Mouse (Mus musculus) lung, adult 2 months (tissue): ENCODE measurements around the gene Thra. TPM values are rescaled to one million over a fixed set of nuclear protein-coding genes. Genes with fewer than 3 reads are reported as not detected.

Experiments used
- DNase-seq: peaks from one replicate; pipeline ENCODE4 v3.0.0; 2022
- H3K4me1 ChIP-seq: fragments of 200-500 bp; 2 replicates; pipeline ENCODE4 v1.6.1; 2011; ENCODE audit warnings: low read length; ENCODE audit not compliant: control insufficient read depth, insufficient read depth
- H3K4me3 ChIP-seq: fragments of 200-500 bp; replicated peaks from 2 replicates; pipeline ENCODE3; 2011; ENCODE audit warnings: low read depth, mild to moderate bottlenecking, control low read depth, low read length; ENCODE audit errors: extremely low read depth
- CTCF ChIP-seq: fragments of 200-500 bp; IDR thresholded peaks from 2 replicates; pipeline ENCODE4 v1.5.1; 2011; ENCODE audit warnings: mild to moderate bottlenecking, low read length, control low read depth; ENCODE audit not compliant: insufficient read depth
- POLR2A ChIP-seq: fragments of 200-500 bp; IDR thresholded peaks from 2 replicates; pipeline ENCODE4 v1.6.1; 2011; ENCODE audit warnings: low read depth, mild to moderate bottlenecking, control low read depth, low read length, borderline replicate concordance; ENCODE audit errors: extremely low read depth
- WGBS: fragments of 180-500 bp; shearing (Covaris S2); methylation state at CpG from one replicate; pipeline ENCODE4 v1.1.7; 2018; 5-methylcytosine and 5-hydroxymethylcytosine counted together
- polyA plus RNA-seq: library from polyadenylated mRNA; depleted of rRNA; stranded (reverse); fragments of >200 nt; gene quantifications from 2 replicates; pipeline ENCODE4 v1.2.3, GENCODE M21; 2012; rRNA removed

The Thra gene
- polyA plus RNA-seq, 1 experiment: 142 TPM

- no peak for DNase-seq
- 29% methylated on average over 4 of the region's 4 CpGs for WGBS
- H3K4me3 ChIP-seq: no peak overlapping the region
- peaks cover 17% of the 10 kb centered on the region for H3K4me1 ChIP-seq
- TF ChIP-seq CTCF: no peak
- no peak for TF ChIP-seq POLR2A
Observed at GRCm38 (mm10) chr11:98797909-98798308, 57.5 kb downstream of the Thra start.

DNA sequence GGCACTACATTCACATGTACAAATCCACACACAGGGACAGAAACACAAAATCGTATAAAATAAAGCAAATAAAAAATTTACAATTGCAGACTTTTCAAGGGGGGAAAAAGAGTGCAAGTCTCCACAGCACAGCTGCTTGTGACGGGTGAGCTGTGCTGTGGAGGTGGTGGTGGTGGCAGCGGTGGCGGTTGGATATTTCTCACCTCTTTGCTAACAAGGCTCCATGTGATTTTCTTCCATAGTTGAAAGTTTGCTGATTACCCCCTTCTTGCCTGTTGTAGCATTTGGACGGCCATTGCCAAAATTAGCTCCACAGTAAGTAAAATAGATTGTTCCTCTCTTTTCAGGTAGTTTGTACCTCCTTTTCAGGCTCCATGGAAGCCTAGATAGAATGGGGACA is 64.2 kb downstream of the Thra start, which contains the start of gene Casc3:
Gene Casc3 (plus strand): TSS at position 301 of the 400 bp plus-strand sequence.
- H3K4me3 ChIP-seq: no peak within 1 kb of the TSS
- no peak for DNase-seq
- TF ChIP-seq CTCF (no peak), POLR2A (no peak)
- 92% methylated on average over 5 of the region's 5 CpGs for WGBS
- no peaks in the 10 kb centered on the region; the same call in 1 of the 2 replicates for H3K4me1 ChIP-seq

GRCm38 (mm10) chr11:98808417-98808816 is 68.0 kb downstream of the Thra start:
- WGBS: 61% methylated on average over 2 of the region's 2 CpGs
- no peak overlapping the region for H3K4me3 ChIP-seq

GRCm38 (mm10) chr11:98809457-98810290 is 69.2 kb downstream of the Thra start:
- peak; percentile 98 for DNase-seq
- peaks cover 4% of the 10 kb centered on the region; the same call in 1 of the 2 replicates for H3K4me1 ChIP-seq
- TF ChIP-seq CTCF: no peak
- TF ChIP-seq POLR2A: peak; percentile 78; the same call in 1 of the 2 replicates
- WGBS: under 1% methylated on average over 84 of the region's 84 CpGs
- peak overlapping the region; percentile 73 for H3K4me3 ChIP-seq

More at GRCm38 (mm10) chr11:98808417-98808816, 68.0 kb downstream of the Thra start:
- H3K4me1 ChIP-seq: peaks cover 4% of the 10 kb centered on the region; the same call in 1 of the 2 replicates
- TF ChIP-seq POLR2A (no peak), CTCF (no peak)
- DNase-seq: no peak

- DNase-seq: no peak
- peak overlapping the region; percentile 69 for H3K4me3 ChIP-seq
- TF ChIP-seq CTCF (no peak), POLR2A (no peak)
- WGBS: 43% methylated on average over 7 of the region's 7 CpGs
- H3K4me1 ChIP-seq: peaks cover 4% of the 10 kb centered on the region; the same call in 1 of the 2 replicates
Observed at GRCm38 (mm10) chr11:98810686-98811085, 70.2 kb downstream of the Thra start.

DNA sequence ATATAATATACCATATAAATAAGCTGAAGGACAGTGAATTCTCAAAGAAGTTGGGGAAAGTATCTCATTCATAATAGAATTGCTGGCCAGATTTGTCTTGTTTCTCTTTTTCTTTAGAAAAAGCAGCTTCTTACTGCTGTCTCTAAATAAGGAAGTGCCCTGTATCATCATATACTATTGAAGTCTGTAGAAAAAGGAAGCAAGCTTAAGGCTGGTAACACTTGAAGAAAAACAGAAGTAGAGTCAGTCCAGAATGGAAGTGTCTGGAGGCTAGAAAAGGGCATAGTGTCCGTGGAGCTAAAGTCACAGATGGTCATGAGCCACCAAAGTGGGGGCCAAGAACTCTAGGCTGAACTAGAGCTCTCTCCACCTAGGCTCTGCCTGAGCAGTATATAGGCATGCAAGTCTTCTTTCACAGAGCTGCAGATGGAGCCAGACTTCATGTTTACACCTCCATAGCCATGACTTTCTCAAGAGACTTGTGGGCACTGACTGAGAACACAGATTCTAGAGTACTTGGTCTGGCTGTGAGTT is 76.3 kb downstream of the Thra start:
- TF ChIP-seq CTCF (no peak), POLR2A (no peak)
- no peak overlapping the region for H3K4me3 ChIP-seq
- H3K4me1 ChIP-seq: no peaks in the 10 kb centered on the region
- WGBS: 92% methylated on average over 1 of the region's 1 CpGs
- no peak for DNase-seq

Other genes with a start within 250 kb of the Thra start
- gene Ikzf3, start 194.6 kb upstream of the Thra start, polyA plus RNA-seq: 6.4 and 10.1 TPM in 2 replicates
- 0.34 TPM in 1 of 2 replicates, not detected in the other for gene Zpbp2, start 189.5 kb upstream of the Thra start, polyA plus RNA-seq
- 55.6 and 56.7 TPM in 2 replicates for gene Ormdl3, start 153.3 kb upstream of the Thra start, polyA plus RNA-seq
- not detected in 2 replicates for gene Lrrc3c, start 142.3 kb upstream of the Thra start, polyA plus RNA-seq
- gene Gm12355, start 115.0 kb upstream of the Thra start, polyA plus RNA-seq: not detected in 2 replicates
- not detected in 2 replicates for gene Gsdma3, start 114.3 kb upstream of the Thra start, polyA plus RNA-seq
- not detected in 2 replicates for gene Gsdma2, start 93.9 kb upstream of the Thra start, polyA plus RNA-seq
- 11.5 TPM in 1 of 2 replicates, not detected in the other for gene Gsdma, start 76.3 kb upstream of the Thra start, polyA plus RNA-seq
- gene Psmd3, start 58.1 kb upstream of the Thra start, polyA plus RNA-seq: 136 and 156 TPM in 2 replicates
- not detected in 2 replicates for gene Csf3, start 39.4 kb upstream of the Thra start, polyA plus RNA-seq
- gene Med24, start 11.2 kb upstream of the Thra start, polyA plus RNA-seq: 45.0 and 55.1 TPM in 2 replicates
- 213 and 329 TPM in 2 replicates for gene Nr1d1, start 34.7 kb downstream of the Thra start, polyA plus RNA-seq
- gene Msl1, start 54.9 kb downstream of the Thra start, polyA plus RNA-seq: 39.0 and 54.3 TPM in 2 replicates
- gene Casc3, start 64.3 kb downstream of the Thra start, polyA plus RNA-seq: 33.6 and 37.9 TPM in 2 replicates
- gene Rapgefl1, start 96.1 kb downstream of the Thra start, polyA plus RNA-seq: 3.4 and 18.4 TPM in 2 replicates
- gene Wipf2, start 123.0 kb downstream of the Thra start, polyA plus RNA-seq: 10.1 and 14.0 TPM in 2 replicates
- gene Cdc6, start 167.2 kb downstream of the Thra start, polyA plus RNA-seq: 0.16 and 0.25 TPM in 2 replicates
- 59.0 and 62.2 TPM in 2 replicates for gene Rara, start 187.2 kb downstream of the Thra start, polyA plus RNA-seq
- gene Gjd3, start 242.4 kb downstream of the Thra start, polyA plus RNA-seq: 0.29 and 0.40 TPM in 2 replicates